Mouse (Mus musculus): ENCODE results near the gene Tmem108.

DNA sequence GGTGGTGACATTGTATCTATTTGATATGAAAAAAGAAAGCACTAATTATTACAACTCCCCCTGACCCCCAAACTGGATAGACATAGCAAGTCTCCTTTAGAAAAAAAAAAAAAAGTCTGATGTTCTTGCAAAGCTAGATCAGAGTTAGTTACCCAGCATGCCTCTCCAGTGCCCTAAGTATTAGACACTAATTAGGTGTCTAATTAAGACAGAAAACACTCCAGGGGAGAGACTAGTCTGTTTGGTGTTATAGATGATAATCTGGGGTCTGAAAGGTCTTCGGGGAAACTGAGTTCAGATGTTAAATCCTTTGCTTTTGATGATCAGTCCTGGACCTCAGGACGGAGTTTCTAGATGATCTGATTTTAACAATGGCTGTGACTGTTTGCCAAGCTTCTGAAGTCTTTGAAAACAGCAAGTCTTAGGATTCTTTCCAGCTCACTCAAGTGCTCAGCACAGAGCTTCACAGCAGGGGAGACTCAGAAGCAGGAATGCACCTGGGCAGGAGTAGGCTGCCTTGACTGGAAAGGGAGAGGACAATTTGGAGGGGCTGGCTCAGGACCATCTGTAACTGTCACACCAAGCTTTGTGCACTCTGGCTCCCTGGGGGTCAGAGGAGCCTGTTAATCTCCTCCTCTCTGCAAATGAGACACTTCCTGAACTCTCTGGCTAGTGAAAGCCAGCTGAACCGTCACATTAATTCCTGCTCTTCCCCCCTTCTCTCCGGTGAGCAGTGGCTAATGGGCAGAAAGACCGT, 187.5 kb downstream of the Tmem108 start:
- TF ChIP-seq EP300 (IDR thresholded peaks at IDR 0.05; ENCODE audit: low read depth) (no peak), CTCF (IDR thresholded peaks at IDR 0.05; ENCODE audit: low read depth) (no peak)

Data from heart, postnatal 0 days (tissue).